Mouse (Mus musculus) kidney, adult 2 months (tissue): ENCODE measurements around the gene Bbip1. TPM values are rescaled to one million over a fixed set of nuclear protein-coding genes. Genes with fewer than 3 reads are reported as not detected.
A peak's percentile ranks its signal among the peaks of the same experiment; 100 is the strongest.

Experiments used
- DNase-seq: peaks from one replicate; pipeline ENCODE4 v3.0.0; 2021
- H3K27ac ChIP-seq: fragments of 200-500 bp; 2 replicates; pipeline ENCODE4 v1.5.1; 2012; ENCODE audit warnings: low read depth, low read length, control low read depth, inconsistent platforms; ENCODE audit not compliant: insufficient read depth
- H3K27me3 ChIP-seq: fragments of 200-500 bp; replicated peaks from 2 replicates; pipeline ENCODE4 v1.6.1; 2012; ENCODE audit warnings: mild to moderate bottlenecking, moderate library complexity, low read length, inconsistent platforms; ENCODE audit not compliant: control insufficient read depth, insufficient read depth
- H3K36me3 ChIP-seq: fragments of 200-500 bp; 2 replicates; pipeline ENCODE4 v1.6.1; 2012; ENCODE audit warnings: mild to moderate bottlenecking, moderate library complexity, low read length, inconsistent platforms; ENCODE audit not compliant: control insufficient read depth, insufficient read depth
- H3K4me1 ChIP-seq: fragments of 200-500 bp; 2 replicates; pipeline ENCODE4 v1.6.1; 2011; ENCODE audit warnings: low read length; ENCODE audit not compliant: control insufficient read depth, insufficient read depth
- H3K4me3 ChIP-seq: fragments of 200-500 bp; 2 replicates; pipeline ENCODE4 v1.5.1; 2011; ENCODE audit warnings: mild to moderate bottlenecking, low read depth, low read length, control low read depth; ENCODE audit not compliant: insufficient read depth
- CTCF ChIP-seq: fragments of 200-500 bp; conservative IDR thresholded peaks from 2 replicates; pipeline ENCODE4 v1.5.1; 2011; ENCODE audit warnings: low read depth, mild to moderate bottlenecking, control low read depth, low read length, moderate library complexity, mixed read lengths; ENCODE audit not compliant: insufficient read depth, insufficient read length
- POLR2A ChIP-seq: fragments of 200-500 bp; IDR thresholded peaks from one replicate; pipeline ENCODE4 v1.6.1; 2011; ENCODE audit warnings: low read depth, low read length, control low read depth
- WGBS: fragments of 180-500 bp; shearing (Covaris S2); methylation state at CpG from one replicate; pipeline ENCODE4 v1.1.7; 2018; 5-methylcytosine and 5-hydroxymethylcytosine counted together
- polyA plus RNA-seq: library from polyadenylated mRNA; depleted of rRNA; stranded (reverse); fragments of >200 nt; gene quantifications from 2 replicates; pipeline ENCODE4 v1.2.3, GENCODE M21; 2012

The Bbip1 gene
- polyA plus RNA-seq, 1 experiment = 12.6 TPM

DNA sequence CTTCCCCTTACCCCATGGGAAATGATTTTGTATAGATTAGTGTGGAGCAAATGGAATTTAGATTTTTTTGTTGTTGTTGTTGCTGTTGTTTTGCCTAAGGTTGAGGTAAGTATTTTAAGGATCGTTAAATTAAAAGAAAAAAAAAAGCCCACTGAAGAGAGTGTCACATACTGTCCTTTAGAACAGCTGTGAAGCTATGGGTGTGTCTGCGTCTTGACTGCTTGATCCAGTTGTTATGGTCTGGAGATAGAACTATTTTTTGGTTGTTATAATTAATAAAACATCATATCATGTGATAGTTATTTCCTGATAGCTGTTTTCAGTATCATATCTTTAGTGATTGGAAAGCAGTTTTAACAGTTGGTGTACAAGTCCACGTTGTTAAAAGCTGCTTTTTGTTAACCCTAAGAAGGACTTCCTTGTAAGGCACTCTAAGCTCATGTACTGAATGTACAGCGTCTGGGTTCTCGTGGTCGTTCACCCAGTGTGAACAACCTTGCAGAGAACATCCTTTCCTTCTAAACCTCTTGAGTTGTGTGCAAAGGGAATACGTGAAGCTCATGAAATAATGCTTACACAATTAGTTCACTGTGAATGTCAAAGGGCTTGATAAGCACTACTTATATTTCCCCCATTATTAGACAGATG is 39.5 kb downstream of the Bbip1 start:
- Histone ChIP-seq H3K36me3 (peaks cover 6% of the 10 kb centered on the region), H3K4me3 (no peak overlapping the region), H3K4me1 (peaks cover 17% of the 10 kb centered on the region), H3K27me3 (no peaks in the 10 kb centered on the region), H3K27ac (no peak overlapping the region)
- no peak for DNase-seq
- TF ChIP-seq POLR2A = no peak
- TF ChIP-seq CTCF = no peak
- WGBS = 37% methylated on average over 7 of the region's 7 CpGs

DNA sequence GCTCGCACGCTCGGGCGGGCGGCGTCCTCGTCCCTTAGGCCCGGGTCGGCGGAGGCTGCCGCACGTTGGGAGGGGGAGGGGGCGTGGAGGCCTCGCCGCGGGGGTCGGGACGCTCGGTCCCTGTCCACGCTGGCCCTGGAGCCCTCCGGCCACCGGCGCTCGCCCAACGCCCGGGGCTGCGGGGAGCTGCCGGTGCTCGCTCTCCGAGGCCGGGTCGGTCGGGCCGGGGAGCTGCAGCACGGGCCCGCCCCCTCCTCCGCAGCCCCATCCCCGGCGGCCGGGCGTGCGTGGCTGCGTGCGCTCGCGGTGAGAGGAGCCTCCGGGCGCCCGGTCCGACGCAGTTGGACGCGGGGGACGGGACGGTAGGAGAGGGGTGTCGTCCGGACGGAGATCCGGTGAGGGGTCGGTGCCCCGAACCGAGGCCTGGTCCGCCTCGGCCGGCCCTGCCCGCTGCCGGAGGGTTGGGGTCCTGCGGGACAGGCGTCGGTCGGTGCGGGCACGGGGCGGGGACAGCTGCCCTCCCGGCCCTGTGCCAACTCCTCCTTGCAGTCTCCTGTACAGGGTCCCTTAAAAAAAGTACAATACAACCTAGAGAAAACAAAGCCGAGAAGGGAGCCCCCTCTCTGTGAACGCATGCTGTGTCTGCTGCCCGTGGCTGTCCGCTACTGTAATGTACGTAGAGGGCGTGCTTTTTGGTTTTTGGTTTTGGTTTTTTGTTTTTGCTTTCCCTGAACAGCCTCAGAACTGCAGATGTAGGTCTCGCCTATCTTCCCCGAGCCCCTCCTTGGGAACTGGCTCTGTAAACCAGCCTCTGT is 40.7 kb downstream of the Bbip1 start:
- peaks cover 17% of the 10 kb centered on the region for H3K4me1 ChIP-seq
- H3K27me3 ChIP-seq = no peaks in the 10 kb centered on the region
- peak; percentile 36 for TF ChIP-seq CTCF
- no peak for TF ChIP-seq POLR2A
- DNase-seq = peak; percentile 64
- under 1% methylated on average over 77 of the region's 83 CpGs for WGBS
- peak overlapping the region; percentile 98 for H3K4me3 ChIP-seq
- H3K36me3 ChIP-seq = no peaks in the 10 kb centered on the region
- peak overlapping the region; percentile 76 for H3K27ac ChIP-seq

DNA sequence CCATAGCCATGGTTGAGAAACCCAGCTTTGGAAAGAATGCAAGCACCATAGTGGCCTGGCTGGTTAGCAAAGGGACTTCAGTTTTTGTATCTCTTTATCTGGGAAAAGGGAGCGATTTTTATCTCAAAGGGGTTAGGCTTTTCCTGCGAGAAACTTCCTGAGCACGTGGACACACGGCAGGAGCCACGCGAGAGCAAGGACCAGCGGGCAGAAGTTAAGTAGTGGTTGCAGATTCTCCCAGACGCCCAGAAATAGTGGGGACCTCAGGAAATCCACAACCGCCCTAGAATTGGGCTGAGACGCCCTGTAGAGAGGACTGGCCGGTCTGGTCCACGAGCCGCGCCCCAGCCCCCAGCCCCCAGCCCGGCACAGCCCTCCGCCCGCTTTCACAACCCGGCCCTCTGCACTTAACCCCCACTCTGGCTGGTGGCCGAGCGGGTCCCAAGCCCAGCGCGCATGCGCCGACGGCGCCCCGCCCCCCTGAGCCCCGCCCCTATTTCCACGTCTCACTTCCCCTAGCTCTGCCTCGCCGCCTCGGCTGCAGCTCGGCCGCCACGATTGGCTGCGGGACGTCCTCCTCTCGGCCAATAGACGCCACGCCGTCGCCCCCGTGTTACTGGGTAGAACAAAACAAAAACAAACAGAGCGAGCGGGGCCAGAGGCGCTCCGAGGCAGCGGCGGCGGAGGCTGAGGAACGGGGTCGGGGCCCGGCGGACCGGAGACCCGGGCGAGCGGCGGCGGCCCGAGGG is 41.5 kb downstream of the Bbip1 start:
- WGBS = 1% methylated on average over 61 of the region's 61 CpGs
- peak overlapping the region; percentile 99 for H3K27ac ChIP-seq
- peak overlapping the region; percentile 98 for H3K4me3 ChIP-seq
- DNase-seq = peak; percentile 98
- H3K27me3 ChIP-seq = no peaks in the 10 kb centered on the region
- TF ChIP-seq POLR2A (peak; percentile 74), CTCF (no peak)
- H3K36me3 ChIP-seq = no peaks in the 10 kb centered on the region
- peaks cover 17% of the 10 kb centered on the region for H3K4me1 ChIP-seq

DNA sequence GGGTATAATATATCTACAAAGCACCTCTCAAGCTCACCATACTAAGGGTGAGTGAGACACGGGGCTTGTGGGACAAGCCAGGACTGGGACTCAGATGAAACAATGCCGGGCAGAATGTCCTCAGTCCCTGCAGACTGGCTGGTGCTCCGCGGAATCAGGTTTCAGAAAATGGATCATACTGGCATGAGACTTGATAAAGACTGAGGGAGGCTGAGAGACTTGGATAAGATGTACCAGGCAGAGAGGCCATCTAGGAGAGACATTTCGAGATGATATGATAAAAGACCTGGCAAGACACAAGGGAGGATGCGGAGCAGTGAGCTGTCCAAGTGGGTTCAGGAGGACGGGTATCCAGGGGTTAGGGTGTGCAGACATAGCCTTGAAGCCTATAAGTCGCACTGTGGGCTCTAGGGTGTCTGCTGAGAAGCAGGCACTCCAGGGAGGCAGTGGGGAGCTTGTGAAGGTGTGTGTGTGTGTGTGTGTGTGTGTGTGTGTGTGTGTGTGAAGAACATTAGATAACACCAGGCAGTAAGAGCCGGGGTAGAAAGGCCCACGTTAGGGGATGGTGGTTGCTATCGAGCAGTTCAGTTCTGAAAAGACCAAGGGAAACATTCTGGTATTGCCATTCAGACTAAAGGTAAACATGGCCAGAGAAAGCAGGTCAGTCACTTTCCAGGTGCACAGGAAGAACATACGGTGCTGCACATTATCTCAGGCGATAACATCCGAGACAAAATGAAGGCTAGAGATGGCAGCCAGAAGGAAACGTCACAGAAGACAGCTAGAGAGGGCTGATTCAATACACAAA is 42.3 kb downstream of the Bbip1 start:
- Histone ChIP-seq H3K27me3 (no peaks in the 10 kb centered on the region), H3K4me1 (peaks cover 17% of the 10 kb centered on the region), H3K4me3 (peak overlapping the region; percentile 44), H3K27ac (peak overlapping the region; percentile 99), H3K36me3 (no peaks in the 10 kb centered on the region)
- no peak for DNase-seq
- TF ChIP-seq POLR2A = no peak
- no peak for TF ChIP-seq CTCF
- 51% methylated on average over 15 of the region's 15 CpGs for WGBS

DNA sequence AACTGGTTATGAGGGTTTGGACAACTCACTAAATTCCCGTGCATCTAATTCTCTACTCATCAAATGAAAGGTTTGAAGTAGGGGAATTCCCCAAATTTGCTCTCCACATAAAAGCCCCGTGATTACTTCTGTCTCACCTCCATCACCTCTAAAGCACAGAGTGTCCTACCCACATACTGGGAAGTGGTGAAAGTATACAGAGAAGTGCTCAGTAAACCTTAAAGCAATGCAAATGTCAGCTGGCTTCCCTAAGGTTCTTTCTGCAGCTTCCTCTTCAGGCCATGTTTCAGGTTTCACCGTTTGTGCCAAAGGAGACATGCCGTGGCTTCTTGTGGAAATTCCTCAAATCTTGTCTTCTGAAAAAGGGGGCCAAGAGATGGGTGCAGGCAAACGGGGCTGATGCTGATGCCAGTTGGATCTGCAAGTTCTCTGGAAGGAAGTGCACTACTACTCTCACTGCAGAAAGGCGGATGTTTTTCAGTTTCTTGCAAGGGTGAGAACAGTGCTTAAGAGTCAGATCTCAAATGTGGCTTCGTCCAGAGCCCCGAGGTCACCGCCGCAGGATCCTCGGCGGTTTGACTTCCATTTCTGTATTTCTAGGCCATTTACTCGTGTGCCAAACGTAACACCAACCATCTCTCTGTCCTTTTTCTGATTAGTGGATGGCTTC is 44.4 kb downstream of the Bbip1 start:
- Histone ChIP-seq H3K4me3 (no peak overlapping the region), H3K4me1 (peaks cover 6% of the 10 kb centered on the region; the same call in 1 of the 2 replicates), H3K27me3 (no peaks in the 10 kb centered on the region), H3K27ac (no peak overlapping the region), H3K36me3 (no peaks in the 10 kb centered on the region)
- WGBS = 83% methylated on average over 14 of the region's 14 CpGs
- TF ChIP-seq CTCF (no peak), POLR2A (no peak)
- DNase-seq = no peak
